ENCODE assay signal across 8 mouse cellular contexts in genomic region chr16:77015380-77016346, GRCm38 (mm10). TPM values are rescaled to one million over a fixed set of nuclear protein-coding genes. Genes with fewer than 3 reads are reported as not detected.
DNase-seq lines count a peak whose midpoint lies in the region; ATAC-seq and TF ChIP-seq lines count a peak whose summit lies in the region.

No protein-coding gene starts in this region.

- WGBS in forebrain, embryonic 10.5 days = 69% methylated on average over 4 of the region's 4 CpGs
- WGBS in limb, embryonic 13.5 days = 60% methylated on average over 4 of the region's 4 CpGs
- 62% methylated on average over 4 of the region's 4 CpGs for WGBS in neural tube, embryonic 13.5 days

- H3K9me3 ChIP-seq in forebrain, embryonic 10.5 days = no peaks in the 10 kb centered on the region
- H3K9me3 ChIP-seq in limb, embryonic 13.5 days = no peaks in the 10 kb centered on the region
- no peaks in the 10 kb centered on the region for H3K9me3 ChIP-seq in neural tube, embryonic 13.5 days

- intact Hi-C loops in left cerebral cortex, postnatal 14 days (cut with DNase I) = loop anchor here (10.0 kb wide), 1 partner anchor 111 kb away; no protein-coding TSS in a partner anchor

- no peaks in the 10 kb centered on the region for H3K27me3 ChIP-seq in forebrain, embryonic 10.5 days (ENCODE audit: poor library complexity, severe bottlenecking)
- H3K27me3 ChIP-seq in limb, embryonic 13.5 days = no peaks in the 10 kb centered on the region
- H3K27me3 ChIP-seq in neural tube, embryonic 13.5 days = no peaks in the 10 kb centered on the region

- no peak for TF ChIP-seq CTCF in layer of hippocampus, adult 2 months (conservative IDR thresholded peaks at IDR 0.05)

- no peak for ATAC-seq in limb, embryonic 13.5 days (ENCODE audit: low FRiP score, low read depth)
- ATAC-seq in neural tube, embryonic 13.5 days (ENCODE audit: low read depth) = no peak

- 0 out of 2 replicates have a peak overlapping the region, but pooled peaks have one; percentile 91 for H3K27ac ChIP-seq in layer of hippocampus, adult 2 months
- H3K27ac ChIP-seq in forebrain, embryonic 10.5 days = no peak overlapping the region
- no peak overlapping the region for H3K27ac ChIP-seq in limb, embryonic 13.5 days
- no peak overlapping the region for H3K27ac ChIP-seq in neural tube, embryonic 13.5 days (replicated peaks)

- H3K4me3 ChIP-seq in layer of hippocampus, adult 2 months = peak overlapping the region; percentile 78
- peak overlapping the region; percentile 84 for H3K4me3 ChIP-seq in forebrain, embryonic 10.5 days
- peak overlapping the region; percentile 93 for H3K4me3 ChIP-seq in limb, embryonic 13.5 days
- peak overlapping the region; percentile 81 for H3K4me3 ChIP-seq in neural tube, embryonic 13.5 days

- peak overlapping the region; percentile 67 for H3K4me2 ChIP-seq in limb, embryonic 13.5 days (replicated peaks)
- peak overlapping the region; percentile 67 for H3K4me2 ChIP-seq in neural tube, embryonic 13.5 days

- peaks cover 51% of the 10 kb centered on the region for H3K4me1 ChIP-seq in forebrain, embryonic 10.5 days
- peaks cover 38% of the 10 kb centered on the region for H3K4me1 ChIP-seq in limb, embryonic 13.5 days
- H3K4me1 ChIP-seq in neural tube, embryonic 13.5 days (replicated peaks) = peaks cover 46% of the 10 kb centered on the region

- no peak overlapping the region for H3K9ac ChIP-seq in limb, embryonic 13.5 days
- no peak overlapping the region for H3K9ac ChIP-seq in neural tube, embryonic 13.5 days

- DNase-seq in layer of hippocampus, adult 2 months (ENCODE audit: low spot score in 2 of 2) = no peak
- no peak for DNase-seq in layer of hippocampus, adult 9-11 months
- no peak for DNase-seq in forebrain, embryonic 10.5 days (ENCODE audit: extremely low spot score, low spot score)
- no peak for DNase-seq in gastrocnemius, adult 8-10 months (ENCODE audit: low spot score in 2 of 2)
- no peak for DNase-seq in left cerebral cortex, postnatal 14 days (ENCODE audit: low spot score in 2 of 2)
- DNase-seq in gastrocnemius, postnatal 4 days (ENCODE audit: low spot score in 2 of 2) = no peak

- no peaks in the 10 kb centered on the region for H3K36me3 ChIP-seq in forebrain, embryonic 10.5 days (replicated peaks)
- H3K36me3 ChIP-seq in limb, embryonic 13.5 days = no peaks in the 10 kb centered on the region
- H3K36me3 ChIP-seq in neural tube, embryonic 13.5 days = no peaks in the 10 kb centered on the region

RNA-seq across cellular contexts. Expression of gene Usp25, which starts 2.2 kb away (rescaled TPM):
- 10 to 100 TPM; 29.8 to 36.6 TPM for total RNA-seq in layer of hippocampus, adult 2 months (2021)
- polyA plus RNA-seq in forebrain, embryonic 10.5 days (2016; fragmentation: Nextera tagmentation; extraction: Ambion mirVana) = 18.8 and 19.1 TPM in 2 replicates
- 14.3 and 16.4 TPM in 2 replicates for polyA plus RNA-seq in limb, embryonic 13.5 days (2015; fragmentation: Nextera tagmentation; extraction: Ambion mirVana)
- 13.1 and 14.1 TPM in 2 replicates for polyA plus RNA-seq in neural tube, embryonic 13.5 days (2015; fragmentation: Nextera tagmentation; extraction: Ambion mirVana)
- total RNA-seq in gastrocnemius, adult 8-10 months (2022) = 100 to 1,000 TPM; 103 to 117 (median 108) TPM
- total RNA-seq in left cerebral cortex, postnatal 14 days (2021) = 10 to 100 TPM; 24.4 to 34.1 TPM
- 10 to 100 TPM; 64.6 to 71.6 TPM for total RNA-seq in gastrocnemius, postnatal 4 days (2021)
